Mouse (Mus musculus) brain, embryonic 14.5 days (tissue): ENCODE data around the gene Cyb5r2.

Source experiments
- CTCF ChIP-seq: fragments of 200-500 bp; IDR thresholded peaks from 2 replicates; pipeline ENCODE4 v1.5.1; 2012; ENCODE audit warnings: inconsistent platforms, mild to moderate bottlenecking, moderate library complexity, borderline replicate concordance; ENCODE audit not compliant: insufficient read depth, insufficient read length; ENCODE audit errors: extremely low read depth
- POLR2A ChIP-seq: fragments of 200-500 bp; IDR thresholded peaks from 2 replicates; pipeline ENCODE4 v1.6.1; 2012; ENCODE audit warnings: mild to moderate bottlenecking, inconsistent platforms, borderline replicate concordance; ENCODE audit not compliant: poor library complexity, insufficient read depth, insufficient read length, severe bottlenecking; ENCODE audit errors: extremely low read depth

- TF ChIP-seq POLR2A (no peak), CTCF (no peak)
Measured at GRCm38 (mm10) chr7:107746036-107746435, 11.8 kb downstream of the Cyb5r2 start.
